Mouse (Mus musculus): ENCODE measurements around the gene Cyp2w1. TPM values are rescaled to one million over a fixed set of nuclear protein-coding genes. Genes with fewer than 3 reads are reported as not detected.

The Cyp2w1 gene
- polyA plus RNA-seq, 1 experiment, result not detected

GRCm38 (mm10) chr5:139349713-139350112, 2.7 kb upstream of the Cyp2w1 start:
- no peaks in the 10 kb centered on the region for H3K36me3 ChIP-seq (ENCODE audit: control insufficient read depth, insufficient read depth)
- H3K27me3 ChIP-seq (ENCODE audit: control insufficient read depth, insufficient read depth, insufficient read length), result peaks cover 30% of the 10 kb centered on the region
- TF ChIP-seq E2F4 (IDR thresholded peaks at IDR 0.05; ENCODE audit: insufficient read depth) (no peak), POLR2AphosphoS2 (IDR thresholded peaks at IDR 0.05; ENCODE audit: insufficient read length, low read depth) (no peak), USF1 (IDR thresholded peaks at IDR 0.05; ENCODE audit: low read depth) (no peak), REST (IDR thresholded peaks at IDR 0.05; ENCODE audit: insufficient read depth, insufficient read length) (no peak), CEBPB (IDR thresholded peaks at IDR 0.05; ENCODE audit: insufficient read depth, poor library complexity, severe bottlenecking) (no peak), MYOG (IDR thresholded peaks at IDR 0.05; ENCODE audit: control insufficient read depth in 1 of 3, insufficient read depth in 1 of 3, insufficient read length in 2 of 3, low read depth in 2 of 3) (no peak), MAX (IDR thresholded peaks at IDR 0.05; ENCODE audit: low read depth) (no peak), TCF12 (IDR thresholded peaks at IDR 0.05; ENCODE audit: insufficient read depth, poor library complexity, severe bottlenecking) (no peak), SRF (IDR thresholded peaks at IDR 0.05; ENCODE audit: control insufficient read depth, insufficient read length, low read depth) (no peak), POLR2A (IDR thresholded peaks at IDR 0.05; ENCODE audit: insufficient read length, low read depth) (no peak)

GRCm38 (mm10) chr5:139351134-139351533, 1.3 kb upstream of the Cyp2w1 start, which contains the start of gene Cox19:
Gene Cox19, minus strand, starts transcription at chr5:139351418.
- no peak within 1 kb of the TSS for H3K4me2 ChIP-seq (ENCODE audit: low read depth)
- H3K79me2 ChIP-seq (ENCODE audit: control insufficient read depth, insufficient read depth), result no peaks in the 10 kb centered on the region
- no peak within 1 kb of the TSS for H3ac ChIP-seq (ENCODE audit: control insufficient read depth, insufficient read length)
- no peaks in the 10 kb centered on the region for H3K36me3 ChIP-seq (ENCODE audit: control insufficient read depth, insufficient read depth)
- TF ChIP-seq MYOD1 (IDR thresholded peaks at IDR 0.05; ENCODE audit: control insufficient read depth in 1 of 3, insufficient read length in 2 of 3, low read depth in 2 of 3) (no peak), TCF12 (IDR thresholded peaks at IDR 0.05; ENCODE audit: insufficient read depth, poor library complexity, severe bottlenecking) (no peak), MAX (IDR thresholded peaks at IDR 0.05; ENCODE audit: low read depth) (no peak), E2F4 (IDR thresholded peaks at IDR 0.05; ENCODE audit: insufficient read depth) (no peak), USF1 (IDR thresholded peaks at IDR 0.05; ENCODE audit: low read depth) (no peak), SRF (IDR thresholded peaks at IDR 0.05; ENCODE audit: control insufficient read depth, insufficient read length, low read depth) (no peak), CEBPB (IDR thresholded peaks at IDR 0.05; ENCODE audit: insufficient read depth, poor library complexity, severe bottlenecking) (no peak), POLR2A (IDR thresholded peaks at IDR 0.05; ENCODE audit: insufficient read length, low read depth) (no peak), MYOG (IDR thresholded peaks at IDR 0.05; ENCODE audit: control insufficient read depth in 1 of 3, insufficient read depth in 1 of 3, insufficient read length in 2 of 3, low read depth in 2 of 3) (no peak), POLR2AphosphoS2 (IDR thresholded peaks at IDR 0.05; ENCODE audit: insufficient read length, low read depth) (no peak), TCF3 (IDR thresholded peaks at IDR 0.05; ENCODE audit: insufficient read length, low read depth) (no peak)
- peaks cover 30% of the 10 kb centered on the region for H3K27me3 ChIP-seq (ENCODE audit: control insufficient read depth, insufficient read depth, insufficient read length)
- no peak within 1 kb of the TSS for H3K4me3 ChIP-seq

More at GRCm38 (mm10) chr5:139349713-139350112, 2.7 kb upstream of the Cyp2w1 start:
- H3K4me2 ChIP-seq (ENCODE audit: low read depth), result no peak overlapping the region
- peaks cover 2% of the 10 kb centered on the region for H3K79me2 ChIP-seq (ENCODE audit: control insufficient read depth, insufficient read depth)
- H3K4me3 ChIP-seq, result no peak overlapping the region
- no peak overlapping the region for H3ac ChIP-seq (ENCODE audit: control insufficient read depth, insufficient read length)

- TF ChIP-seq SRF (IDR thresholded peaks at IDR 0.05; ENCODE audit: control insufficient read depth, insufficient read length, low read depth) (no peak), TCF3 (IDR thresholded peaks at IDR 0.05; ENCODE audit: insufficient read length, low read depth) (no peak), TCF12 (IDR thresholded peaks at IDR 0.05; ENCODE audit: insufficient read depth, poor library complexity, severe bottlenecking) (no peak), CEBPB (IDR thresholded peaks at IDR 0.05; ENCODE audit: insufficient read depth, poor library complexity, severe bottlenecking) (no peak), POLR2AphosphoS2 (IDR thresholded peaks at IDR 0.05; ENCODE audit: insufficient read length, low read depth) (no peak), USF1 (IDR thresholded peaks at IDR 0.05; ENCODE audit: low read depth) (no peak), REST (IDR thresholded peaks at IDR 0.05; ENCODE audit: insufficient read depth, insufficient read length) (no peak), MAX (IDR thresholded peaks at IDR 0.05; ENCODE audit: low read depth) (no peak), POLR2A (IDR thresholded peaks at IDR 0.05; ENCODE audit: insufficient read length, low read depth) (no peak), MYOG (IDR thresholded peaks at IDR 0.05; ENCODE audit: control insufficient read depth in 1 of 3, insufficient read depth in 1 of 3, insufficient read length in 2 of 3, low read depth in 2 of 3) (no peak), MYOD1 (IDR thresholded peaks at IDR 0.05; ENCODE audit: control insufficient read depth in 1 of 3, insufficient read length in 2 of 3, low read depth in 2 of 3) (no peak), E2F4 (IDR thresholded peaks at IDR 0.05; ENCODE audit: insufficient read depth) (no peak)
- Histone ChIP-seq H3ac (ENCODE audit: control insufficient read depth, insufficient read length) (no peak overlapping the region), H3K4me3 (no peak overlapping the region), H3K79me2 (ENCODE audit: control insufficient read depth, insufficient read depth) (no peaks in the 10 kb centered on the region), H3K4me2 (ENCODE audit: low read depth) (no peak overlapping the region), H3K27me3 (ENCODE audit: control insufficient read depth, insufficient read depth, insufficient read length) (peaks cover 30% of the 10 kb centered on the region), H3K36me3 (ENCODE audit: control insufficient read depth, insufficient read depth) (no peaks in the 10 kb centered on the region)
Measured at GRCm38 (mm10) chr5:139351628-139352027, 789 bp upstream of the Cyp2w1 start.

- Histone ChIP-seq H3K27me3 (ENCODE audit: control insufficient read depth, insufficient read depth, insufficient read length) (peaks cover 30% of the 10 kb centered on the region), H3K4me2 (ENCODE audit: low read depth) (no peak overlapping the region), H3ac (ENCODE audit: control insufficient read depth, insufficient read length) (no peak overlapping the region), H3K36me3 (ENCODE audit: control insufficient read depth, insufficient read depth) (no peaks in the 10 kb centered on the region), H3K79me2 (ENCODE audit: control insufficient read depth, insufficient read depth) (no peaks in the 10 kb centered on the region), H3K4me3 (no peak overlapping the region)
- TF ChIP-seq USF1 (IDR thresholded peaks at IDR 0.05; ENCODE audit: low read depth), result no peak
- TF ChIP-seq MYOG (IDR thresholded peaks at IDR 0.05; ENCODE audit: control insufficient read depth in 1 of 3, insufficient read depth in 1 of 3, insufficient read length in 2 of 3, low read depth in 2 of 3), result no peak
- no peak for TF ChIP-seq TCF12 (IDR thresholded peaks at IDR 0.05; ENCODE audit: insufficient read depth, poor library complexity, severe bottlenecking)
- no peak for TF ChIP-seq CEBPB (IDR thresholded peaks at IDR 0.05; ENCODE audit: insufficient read depth, poor library complexity, severe bottlenecking)
- no peak for TF ChIP-seq SRF (IDR thresholded peaks at IDR 0.05; ENCODE audit: control insufficient read depth, insufficient read length, low read depth)
- no peak for TF ChIP-seq E2F4 (IDR thresholded peaks at IDR 0.05; ENCODE audit: insufficient read depth)
- TF ChIP-seq TCF3 (IDR thresholded peaks at IDR 0.05; ENCODE audit: insufficient read length, low read depth), result no peak
- TF ChIP-seq MAX (IDR thresholded peaks at IDR 0.05; ENCODE audit: low read depth), result no peak
Measured at GRCm38 (mm10) chr5:139353496-139353895, 1.1 kb downstream of the Cyp2w1 start.
